Mouse (Mus musculus) left cerebral cortex, adult 18-20 months (tissue): ENCODE data around the gene Eps8. TPM values are rescaled to one million over a fixed set of nuclear protein-coding genes. Genes with fewer than 3 reads are reported as not detected.

Experiments
- total RNA-seq, 2 experiments: library from RNA; stranded (reverse); gene quantifications; 2 replicates each; pipeline ENCODE4 v1.2.3; 2021

Eps8 gene
- total RNA-seq, 2 experiments from 2014 or later, result 25.8 to 31.3 TPM

Other genes starting within 250 kb of the Eps8 start
- 100 to 1,000 TPM; 112 to 119 TPM for gene Strap, start 80.2 kb upstream of the Eps8 start, total RNA-seq
- 1 to 10 TPM; 1.9 to 3.9 TPM for gene Dera, start 99.7 kb upstream of the Eps8 start, total RNA-seq